Mouse (Mus musculus): ENCODE measurements around the gene Ddias. TPM values are rescaled to one million over a fixed set of nuclear protein-coding genes. Genes with fewer than 3 reads are reported as not detected.

Gene Ddias
- polyA plus RNA-seq, 1 experiment from 2014 or later = 6.1 TPM

DNA sequence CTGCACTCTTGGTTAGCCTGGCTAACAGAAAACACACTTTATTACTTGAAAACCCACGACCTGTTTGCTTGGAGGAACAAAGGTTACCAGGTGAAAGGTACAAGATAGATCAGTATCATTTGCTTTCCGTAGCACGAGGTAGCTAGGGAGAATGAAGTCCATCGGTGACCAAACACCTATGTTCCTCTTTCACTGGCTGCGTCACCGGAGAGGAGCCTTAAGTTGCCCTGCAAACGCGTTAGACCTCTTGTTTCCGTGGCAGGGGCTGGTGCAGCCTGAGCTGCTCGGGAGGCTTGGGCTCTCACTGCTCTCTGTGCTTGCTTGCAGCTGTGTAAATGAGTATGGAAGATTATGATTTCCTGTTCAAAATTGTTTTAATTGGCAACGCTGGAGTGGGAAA lies 54.4 kb downstream of the Ddias start:
- Histone ChIP-seq H3K27me3 (ENCODE audit: control insufficient read depth, insufficient read depth, low read length) (no peaks in the 10 kb centered on the region), H3K9me3 (ENCODE audit: control insufficient read depth, low read length) (no peaks in the 10 kb centered on the region), H3K4me1 (ENCODE audit: control insufficient read depth, insufficient read depth, low read length) (no peaks in the 10 kb centered on the region), H3K9ac (replicated peaks; ENCODE audit: low read length) (no peak overlapping the region), H3K4me2 (ENCODE audit: low read length) (no peak overlapping the region), H3K27ac (replicated peaks; ENCODE audit: low read depth, low read length) (no peak overlapping the region), H3K36me3 (ENCODE audit: control insufficient read depth, insufficient read depth, low read length) (no peaks in the 10 kb centered on the region), H3K4me3 (replicated peaks; ENCODE audit: low read depth, low read length) (no peak overlapping the region)
- ATAC-seq (ENCODE audit: low FRiP score, low TSS enrichment) (no peak), DNase-seq (no peak)
- 90% methylated on average over 11 of the region's 11 CpGs for WGBS

DNA sequence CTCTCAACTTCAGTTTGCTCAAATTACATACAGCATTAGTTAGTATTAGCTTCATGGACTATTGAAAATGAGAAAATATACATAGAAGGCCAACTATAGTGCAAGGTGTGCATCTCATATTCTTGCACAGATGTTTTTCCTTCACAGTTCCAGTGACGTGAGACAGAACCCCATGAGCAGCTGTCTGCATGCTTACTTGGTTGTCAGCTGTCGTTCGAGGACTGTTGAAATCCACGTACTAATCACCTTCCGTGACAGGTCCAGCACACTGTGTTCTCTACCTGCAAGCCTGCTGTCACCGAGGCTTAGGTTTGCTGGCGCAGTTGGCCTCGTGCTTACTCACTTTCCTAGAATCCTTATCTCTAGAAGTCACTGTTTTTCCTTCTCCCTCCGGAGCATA lies 56.2 kb downstream of the Ddias start:
- no peak overlapping the region for H3K9ac ChIP-seq (replicated peaks; ENCODE audit: low read length)
- DNase-seq = no peak
- WGBS = 90% methylated on average over 9 of the region's 9 CpGs
- no peak for ATAC-seq (ENCODE audit: low FRiP score, low TSS enrichment)
- H3K27me3 ChIP-seq (ENCODE audit: control insufficient read depth, insufficient read depth, low read length) = no peaks in the 10 kb centered on the region
- no peak overlapping the region for H3K4me3 ChIP-seq (replicated peaks; ENCODE audit: low read depth, low read length)
- H3K4me1 ChIP-seq (ENCODE audit: control insufficient read depth, insufficient read depth, low read length) = no peaks in the 10 kb centered on the region
- H3K9me3 ChIP-seq (ENCODE audit: control insufficient read depth, low read length) = no peaks in the 10 kb centered on the region
- H3K27ac ChIP-seq (replicated peaks; ENCODE audit: low read depth, low read length) = no peak overlapping the region
- no peaks in the 10 kb centered on the region for H3K36me3 ChIP-seq (ENCODE audit: control insufficient read depth, insufficient read depth, low read length)
- H3K4me2 ChIP-seq (ENCODE audit: low read length) = no peak overlapping the region

DNA sequence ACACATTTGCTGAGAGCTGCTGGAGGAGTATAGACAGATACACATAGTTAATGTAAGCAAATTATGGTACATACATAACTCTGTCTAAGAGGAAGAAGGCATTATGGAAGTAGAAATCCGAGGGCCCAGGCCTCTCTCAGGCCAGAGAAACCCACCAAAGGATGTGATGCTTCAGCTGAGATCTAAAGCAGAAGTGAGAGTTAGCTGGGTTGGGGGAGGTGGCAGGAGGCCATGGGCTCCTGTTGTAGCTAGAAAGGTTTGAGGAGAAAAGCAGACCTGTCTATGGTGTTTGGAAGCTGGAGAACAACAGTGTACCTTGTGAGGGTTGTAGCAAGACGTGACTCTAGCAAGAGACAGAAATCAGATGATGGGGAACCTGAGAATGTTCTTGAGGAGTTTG lies 56.8 kb downstream of the Ddias start:
- Histone ChIP-seq H3K36me3 (ENCODE audit: control insufficient read depth, insufficient read depth, low read length) (no peaks in the 10 kb centered on the region), H3K4me1 (ENCODE audit: control insufficient read depth, insufficient read depth, low read length) (no peaks in the 10 kb centered on the region), H3K4me3 (replicated peaks; ENCODE audit: low read depth, low read length) (no peak overlapping the region), H3K9ac (replicated peaks; ENCODE audit: low read length) (no peak overlapping the region), H3K27me3 (ENCODE audit: control insufficient read depth, insufficient read depth, low read length) (no peaks in the 10 kb centered on the region), H3K9me3 (ENCODE audit: control insufficient read depth, low read length) (no peaks in the 10 kb centered on the region), H3K27ac (replicated peaks; ENCODE audit: low read depth, low read length) (no peak overlapping the region), H3K4me2 (ENCODE audit: low read length) (no peak overlapping the region)
- WGBS = 83% methylated on average over 2 of the region's 2 CpGs
- no peak for DNase-seq
- no peak for ATAC-seq (ENCODE audit: low FRiP score, low TSS enrichment)

DNA sequence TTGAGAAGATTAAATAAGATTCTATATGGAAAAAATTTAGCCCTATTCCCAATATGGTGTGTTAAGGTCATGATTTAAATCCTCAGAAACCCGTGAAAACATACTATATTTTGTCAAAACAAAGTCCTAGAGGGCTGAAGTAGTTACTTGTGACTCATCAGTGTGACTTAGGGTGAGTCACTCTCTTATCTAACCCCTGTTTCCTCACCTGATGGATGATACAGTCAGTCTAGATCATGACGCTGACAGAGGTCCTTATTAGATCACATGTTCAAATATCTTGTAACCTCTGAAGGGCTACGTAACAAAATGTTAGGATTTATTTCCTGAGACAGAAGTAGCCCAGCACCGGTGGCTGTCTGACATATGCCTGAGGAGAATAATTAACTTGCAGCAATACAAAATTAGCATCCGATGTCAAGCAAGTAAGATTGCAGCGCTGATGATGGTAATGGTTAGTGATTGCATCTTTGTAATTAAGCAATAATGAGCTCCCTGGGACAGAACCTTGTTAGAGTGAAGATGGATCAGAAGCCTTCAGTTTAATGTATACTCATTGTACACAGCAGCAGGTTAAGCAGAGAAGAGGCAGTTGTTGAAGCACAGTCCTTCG lies 62.3 kb downstream of the Ddias start:
- Histone ChIP-seq H3K4me3 (replicated peaks; ENCODE audit: low read depth, low read length) (no peak overlapping the region), H3K4me1 (ENCODE audit: control insufficient read depth, insufficient read depth, low read length) (no peaks in the 10 kb centered on the region), H3K27me3 (ENCODE audit: control insufficient read depth, insufficient read depth, low read length) (no peaks in the 10 kb centered on the region), H3K4me2 (ENCODE audit: low read length) (no peak overlapping the region), H3K9me3 (ENCODE audit: control insufficient read depth, low read length) (no peaks in the 10 kb centered on the region), H3K9ac (replicated peaks; ENCODE audit: low read length) (no peak overlapping the region), H3K27ac (replicated peaks; ENCODE audit: low read depth, low read length) (no peak overlapping the region), H3K36me3 (ENCODE audit: control insufficient read depth, insufficient read depth, low read length) (no peaks in the 10 kb centered on the region)
- 77% methylated on average over 7 of the region's 7 CpGs for WGBS
- DNase-seq (peak; percentile 23), ATAC-seq (ENCODE audit: low FRiP score, low TSS enrichment) (no peak)

Other genes starting within 250 kb of the Ddias start
- 14.9 and 15.8 TPM in 2 replicates for gene Ankrd42, start 237.1 kb downstream of the Ddias start, polyA plus RNA-seq (2014; fragmentation: Nextera tagmentation; extraction: Ambion mirVana)
- 19.9 and 23.4 TPM in 2 replicates for gene Pcf11, start 204.3 kb downstream of the Ddias start, polyA plus RNA-seq (2014; fragmentation: Nextera tagmentation; extraction: Ambion mirVana)
- 28.1 and 40.2 TPM in 2 replicates for gene Rab30, start 132.6 kb downstream of the Ddias start, polyA plus RNA-seq (2014; fragmentation: Nextera tagmentation; extraction: Ambion mirVana)
- 13.5 and 17.9 TPM in 2 replicates for gene Prcp, start 223 bp upstream of the Ddias start, polyA plus RNA-seq (2014; fragmentation: Nextera tagmentation; extraction: Ambion mirVana)
- 29.0 and 38.7 TPM in 2 replicates for gene Fam181b, start 205.6 kb upstream of the Ddias start, polyA plus RNA-seq (2014; fragmentation: Nextera tagmentation; extraction: Ambion mirVana)